Mouse (Mus musculus) midbrain, postnatal 0 days (tissue): ENCODE measurements around the gene Mvd. TPM values are rescaled to one million over a fixed set of nuclear protein-coding genes. Genes with fewer than 3 reads are reported as not detected.

Source experiments
- ATAC-seq: fragments of 200-750 bp; cut with Nextera tagmentation; 2 replicates; pipeline ENCODE4 v1.8.0; 2017; ENCODE audit warnings: moderate number of reproducible peaks, mild to moderate bottlenecking, moderate TSS enrichment, moderate library complexity; ENCODE audit not compliant: low FRiP score
- DNase-seq: peaks from one replicate; pipeline ENCODE4 v3.0.0-alpha.2; 2015; ENCODE audit warnings: low spot score
- H3K27ac ChIP-seq: fragments of 300-500 bp; sonication (generic); 2 replicates; pipeline ENCODE4 v1.5.1; 2014; ENCODE audit warnings: low read depth, mild to moderate bottlenecking, low read length, mixed read lengths
- H3K27me3 ChIP-seq: fragments of 300-500 bp; sonication (generic); 2 replicates; pipeline ENCODE4 v1.6.1; 2014; ENCODE audit warnings: low read length, control low read depth, mixed read lengths; ENCODE audit not compliant: insufficient read depth
- H3K36me3 ChIP-seq: fragments of 300-500 bp; sonication (generic); 2 replicates; pipeline ENCODE4 v1.6.1; 2014; ENCODE audit warnings: low read length, control low read depth, mixed read lengths; ENCODE audit not compliant: insufficient read depth
- H3K4me1 ChIP-seq: fragments of 300-500 bp; sonication (generic); 2 replicates; pipeline ENCODE4 v1.6.1; 2014; ENCODE audit warnings: mild to moderate bottlenecking, control low read depth, antibody characterized with exemption, low read length, mixed read lengths; ENCODE audit not compliant: insufficient read depth
- H3K4me2 ChIP-seq: fragments of 300-500 bp; sonication (generic); 2 replicates; pipeline ENCODE4 v1.6.1; 2014; ENCODE audit warnings: low read depth, mild to moderate bottlenecking, low read length, mixed read lengths; ENCODE audit not compliant: poor library complexity, severe bottlenecking
- H3K4me3 ChIP-seq: fragments of 300-500 bp; sonication (generic); 2 replicates; pipeline ENCODE4 v1.5.1; 2014; ENCODE audit warnings: low read depth, mild to moderate bottlenecking, low read length, moderate library complexity
- H3K9ac ChIP-seq: fragments of 300-500 bp; sonication (generic); replicated peaks from 2 replicates; pipeline ENCODE4 v1.6.1; 2014; ENCODE audit warnings: mild to moderate bottlenecking, low read length, moderate library complexity, mixed read lengths; ENCODE audit not compliant: poor library complexity, severe bottlenecking
- H3K9me3 ChIP-seq: fragments of 300-500 bp; sonication (generic); 2 replicates; pipeline ENCODE4 v1.6.1; 2016; ENCODE audit warnings: low read length, control low read depth
- CTCF ChIP-seq: IDR thresholded peaks from 2 replicates; pipeline ENCODE4 v1.5.1; 2016; ENCODE audit warnings: antibody characterized with exemption, mild to moderate bottlenecking
- WGBS: fragments of 180-500 bp; shearing (Covaris S2); extraction: QIAGEN DNeasy Blood & Tissue Kit; methylation state at CpG from one replicate; pipeline ENCODE4 v1.1.7; 2014; 5-methylcytosine and 5-hydroxymethylcytosine counted together
- polyA plus RNA-seq: library from polyadenylated mRNA; unstranded; fragments of >200 nt; fragmentation: Nextera tagmentation; extraction: Ambion mirVana; gene quantifications from 2 replicates; pipeline ENCODE4 v1.2.1, GENCODE M21; 2015
- total RNA-seq: library from RNA; depleted of rRNA; stranded (reverse); fragments of >200 nt; gene quantifications from 2 replicates; pipeline ENCODE4 v1.2.3, GENCODE M21; 2014

The Mvd gene
- total and polyA plus RNA-seq, 2 experiments from 2014 or later = 62.1 to 94.5 TPM

DNA sequence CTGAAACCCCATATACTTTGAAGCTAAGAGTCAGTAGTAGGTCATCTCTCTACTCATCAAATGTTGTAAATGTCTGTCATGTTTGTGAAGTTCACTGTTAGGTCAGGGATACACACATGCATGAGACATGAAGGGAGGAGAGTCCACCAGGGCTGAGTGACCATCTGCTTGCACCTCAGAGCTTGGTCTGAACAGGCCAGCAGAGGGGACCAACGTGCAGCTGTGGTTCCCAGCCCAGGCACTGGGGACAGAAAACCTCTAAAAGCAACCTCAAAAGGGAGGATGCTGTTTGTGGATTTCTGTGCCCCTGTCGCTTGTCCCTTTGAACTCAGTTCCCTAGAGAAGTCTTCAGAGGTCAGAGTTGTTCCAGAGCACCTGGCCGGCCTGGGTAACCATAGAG lies 2.0 kb upstream of the Mvd start:
- 62% methylated on average over 3 of the region's 3 CpGs for WGBS
- H3K4me3 ChIP-seq = no peak overlapping the region
- TF ChIP-seq CTCF = peak; percentile 28

DNA sequence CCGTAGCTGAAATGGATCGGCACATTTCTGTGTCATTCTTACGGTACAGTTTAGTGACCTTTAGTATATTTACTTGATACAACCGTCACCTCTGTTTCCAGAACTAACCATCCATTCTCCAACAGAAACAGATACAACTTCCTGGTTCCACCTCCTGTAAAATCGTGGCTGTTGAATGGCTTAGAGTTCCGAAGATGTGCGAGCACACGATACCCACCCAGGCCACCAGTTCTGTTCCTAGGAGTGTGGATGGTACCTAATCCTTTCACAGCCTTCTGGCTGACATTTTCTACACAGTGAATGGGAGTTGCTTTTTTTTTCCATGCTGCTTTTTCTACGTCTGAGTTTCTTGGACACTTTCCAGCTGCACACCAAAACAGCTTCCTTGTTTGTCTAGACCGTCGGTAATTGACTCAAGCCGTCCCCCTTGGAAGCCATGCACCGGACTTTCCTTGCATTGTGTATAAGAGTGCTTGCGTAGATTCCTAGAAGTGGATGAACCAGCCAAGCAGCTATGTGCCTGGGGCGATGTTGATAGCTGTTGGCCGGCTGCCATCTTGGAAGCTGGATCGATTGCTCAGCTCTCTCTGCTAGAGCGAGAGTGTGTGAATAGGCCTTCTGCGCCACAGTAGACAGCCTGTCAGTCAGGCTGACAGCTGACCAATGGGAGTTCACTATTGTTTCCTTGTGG lies 981 bp upstream of the Mvd start:
- Histone ChIP-seq H3K27me3 (no peaks in the 10 kb centered on the region), H3K36me3 (peaks cover 8% of the 10 kb centered on the region; the same call in 1 of the 2 replicates), H3K4me1 (peaks cover 13% of the 10 kb centered on the region; the same call in 1 of the 2 replicates), H3K9me3 (no peaks in the 10 kb centered on the region), H3K9ac (peak overlapping the region; percentile 64), H3K4me2 (peak overlapping the region; percentile 76), H3K4me3 (peak overlapping the region; percentile 74), H3K27ac (peak overlapping the region; percentile 86)
- DNase-seq = peak; percentile 94
- no peak for TF ChIP-seq CTCF
- 6% methylated on average over 19 of the region's 19 CpGs for WGBS
- ATAC-seq = peak; percentile 38; the same call in 1 of the 2 replicates

More for the DNA sequence above, 2.0 kb upstream of the Mvd start:
- ATAC-seq (no peak), DNase-seq (no peak)
- Histone ChIP-seq H3K27me3 (no peaks in the 10 kb centered on the region), H3K9ac (0 out of 2 replicates have a peak overlapping the region, but pooled peaks have one; percentile 13), H3K36me3 (no peaks in the 10 kb centered on the region), H3K9me3 (no peaks in the 10 kb centered on the region), H3K4me1 (peaks cover 13% of the 10 kb centered on the region; the same call in 1 of the 2 replicates), H3K4me2 (peak overlapping the region; percentile 76), H3K27ac (peak overlapping the region; percentile 86; the same call in 1 of the 2 replicates)

DNA sequence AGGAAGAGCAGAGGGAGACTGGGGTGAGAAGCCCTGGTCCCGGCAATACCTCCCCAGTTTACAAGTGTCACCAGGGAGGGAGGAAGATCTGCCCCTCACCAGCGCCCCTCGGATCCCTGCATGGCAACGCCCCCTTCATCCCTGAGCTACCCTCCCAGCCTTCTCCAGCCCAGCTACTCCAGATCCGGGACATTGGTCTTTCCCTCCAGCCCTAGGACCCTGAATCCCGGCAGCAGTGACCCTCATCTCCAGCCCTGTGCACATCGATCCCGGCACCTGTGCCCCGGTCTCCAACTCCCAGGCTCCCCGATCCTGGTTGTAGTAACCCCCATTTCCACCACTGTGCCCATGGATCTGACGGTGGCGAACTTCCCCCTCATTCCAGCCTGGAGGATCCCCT lies 441 bp downstream of the Mvd start:
- under 1% methylated on average over 12 of the region's 12 CpGs for WGBS
- Histone ChIP-seq H3K9me3 (no peaks in the 10 kb centered on the region), H3K4me1 (peaks cover 13% of the 10 kb centered on the region; the same call in 1 of the 2 replicates), H3K27me3 (no peaks in the 10 kb centered on the region), H3K27ac (peak overlapping the region; percentile 78), H3K9ac (peak overlapping the region; percentile 73), H3K4me3 (peak overlapping the region; percentile 74), H3K4me2 (peak overlapping the region; percentile 96), H3K36me3 (peaks cover 14% of the 10 kb centered on the region)
- no peak for TF ChIP-seq CTCF
- DNase-seq (no peak), ATAC-seq (peak; percentile 4; the same call in 1 of the 2 replicates)

DNA sequence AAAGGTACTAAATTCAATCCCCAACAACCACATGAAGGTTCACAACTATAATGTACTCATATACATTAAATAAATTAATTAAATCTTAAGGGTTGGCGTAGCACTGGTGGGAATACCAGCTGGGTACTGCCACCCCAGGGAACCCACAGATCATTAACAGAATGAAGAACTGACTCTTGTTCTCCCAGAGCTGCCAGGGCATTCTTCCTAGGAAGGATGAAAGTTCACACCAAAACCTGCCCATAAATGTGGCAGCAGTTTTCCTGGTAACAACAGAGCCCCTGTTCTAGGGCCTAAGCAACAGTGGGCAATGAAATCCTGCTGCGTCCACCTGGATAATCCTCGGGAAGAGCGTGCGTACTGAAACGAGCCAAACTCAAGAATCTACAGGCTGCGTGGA lies 866 bp downstream of the Mvd start:
- ATAC-seq (no peak), DNase-seq (no peak)
- Histone ChIP-seq H3K27me3 (no peaks in the 10 kb centered on the region), H3K27ac (peak overlapping the region; percentile 78), H3K4me1 (peaks cover 13% of the 10 kb centered on the region; the same call in 1 of the 2 replicates), H3K4me2 (peak overlapping the region; percentile 96), H3K9me3 (no peaks in the 10 kb centered on the region), H3K9ac (peak overlapping the region; percentile 73), H3K36me3 (peaks cover 18% of the 10 kb centered on the region), H3K4me3 (peak overlapping the region; percentile 74)
- WGBS = 16% methylated on average over 7 of the region's 7 CpGs
- TF ChIP-seq CTCF = no peak

DNA sequence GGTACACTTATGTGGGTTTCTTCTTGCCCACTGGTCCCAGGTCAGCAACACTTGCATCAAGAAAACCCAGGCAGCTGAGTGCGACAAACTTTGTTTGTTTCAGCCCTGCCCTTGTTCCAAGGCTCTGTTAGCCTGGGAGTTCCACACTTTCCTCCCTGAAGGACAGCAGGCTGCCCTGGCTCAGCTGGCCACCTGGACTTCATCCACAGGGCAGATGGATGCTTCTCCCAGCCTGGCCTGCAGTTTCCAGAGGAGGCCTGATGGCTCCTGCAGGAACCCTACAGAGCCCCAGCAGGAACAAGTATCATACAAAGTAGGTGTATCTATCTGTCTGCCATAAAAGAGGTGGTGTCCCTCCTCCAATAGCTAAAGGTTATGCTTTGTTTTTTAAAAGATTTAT lies 1.9 kb downstream of the Mvd start:
- WGBS = 100% methylated on average over 1 of the region's 1 CpGs
- H3K4me2 ChIP-seq = no peak overlapping the region
- no peaks in the 10 kb centered on the region for H3K9me3 ChIP-seq
- no peak overlapping the region for H3K4me3 ChIP-seq
- peaks cover 28% of the 10 kb centered on the region for H3K36me3 ChIP-seq
- DNase-seq (no peak), ATAC-seq (no peak)
- peaks cover 13% of the 10 kb centered on the region; the same call in 1 of the 2 replicates for H3K4me1 ChIP-seq
- no peak overlapping the region for H3K9ac ChIP-seq
- no peaks in the 10 kb centered on the region for H3K27me3 ChIP-seq
- TF ChIP-seq CTCF = no peak
- H3K27ac ChIP-seq = no peak overlapping the region

DNA sequence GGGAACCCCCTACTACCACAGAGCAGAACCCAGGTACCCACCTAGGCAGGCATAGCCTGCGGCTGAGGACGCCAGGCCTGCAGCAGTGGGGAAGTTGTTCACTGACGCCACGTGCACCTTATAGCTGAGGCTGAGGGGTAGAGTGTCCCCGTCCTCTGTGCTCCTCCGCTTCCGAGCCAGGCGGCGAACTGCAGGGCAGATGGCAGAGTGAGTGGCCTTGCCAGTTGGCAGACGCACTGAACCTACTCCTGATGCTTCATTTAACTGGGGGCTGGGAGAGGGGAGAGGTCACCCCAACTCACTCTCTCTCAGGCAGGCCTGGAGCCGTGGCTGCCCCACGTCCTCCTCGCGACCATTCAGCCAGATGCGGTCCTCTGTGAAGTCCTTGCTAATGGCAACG lies 3.9 kb downstream of the Mvd start:
- H3K4me3 ChIP-seq = no peak overlapping the region
- 95% methylated on average over 16 of the region's 16 CpGs for WGBS

More for the DNA sequence above, 3.9 kb downstream of the Mvd start:
- ATAC-seq (no peak), DNase-seq (peak; percentile 15)
- Histone ChIP-seq H3K36me3 (peaks cover 37% of the 10 kb centered on the region), H3K27ac (no peak overlapping the region), H3K9ac (no peak overlapping the region), H3K27me3 (no peaks in the 10 kb centered on the region), H3K9me3 (no peaks in the 10 kb centered on the region), H3K4me1 (peaks cover 5% of the 10 kb centered on the region; the same call in 1 of the 2 replicates), H3K4me2 (no peak overlapping the region)
- no peak for TF ChIP-seq CTCF
